Mouse (Mus musculus): ENCODE measurements around the gene Tpcn2.

Tpcn2 gene

DNA sequence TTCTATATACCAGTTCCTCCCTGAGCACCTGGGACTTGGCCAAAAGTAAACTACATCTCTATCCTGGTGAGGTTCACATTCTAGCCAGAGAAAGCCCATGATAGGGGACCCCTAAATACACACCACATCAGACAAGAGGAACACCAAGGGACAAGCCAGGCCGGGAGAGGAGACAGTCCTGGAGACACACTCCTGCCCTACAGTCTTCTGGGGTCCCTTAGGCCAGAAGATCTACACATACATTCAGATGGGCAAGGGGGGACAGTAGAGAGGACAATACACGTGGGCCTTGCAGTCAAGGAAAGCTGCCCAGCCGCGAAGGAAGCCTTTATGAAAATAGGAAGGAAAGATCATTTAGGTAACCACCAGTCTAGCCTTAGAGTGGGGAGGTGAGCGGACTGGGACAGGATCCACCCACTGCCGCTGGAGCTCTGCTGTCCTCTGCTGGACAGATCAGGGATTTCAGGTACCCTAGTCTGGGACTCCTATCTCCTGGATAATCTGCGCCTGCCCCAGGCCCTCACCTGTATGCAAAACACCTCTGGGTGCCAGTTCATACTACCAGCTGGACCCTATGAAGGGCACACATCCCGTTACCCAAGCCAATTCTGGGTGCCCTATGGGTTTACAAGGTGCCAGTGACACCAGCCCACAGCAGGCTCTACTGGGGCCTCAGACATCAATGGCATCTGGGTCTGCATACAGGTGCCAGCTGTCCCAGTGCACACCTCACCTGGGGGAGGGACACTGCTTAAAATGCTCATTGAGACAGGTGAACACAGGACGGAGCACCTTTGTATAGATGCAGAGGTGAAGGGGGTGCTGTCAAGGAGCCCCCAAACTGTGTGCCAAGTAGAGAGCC, 40.7 kb downstream of the Tpcn2 start:
- peak; percentile 81 for DNase-seq (ENCODE audit: low spot score)

- no peak for DNase-seq (ENCODE audit: low spot score)
Measured at GRCm38 (mm10) chr7:145242028-145242427, 41.8 kb downstream of the Tpcn2 start.

DNA sequence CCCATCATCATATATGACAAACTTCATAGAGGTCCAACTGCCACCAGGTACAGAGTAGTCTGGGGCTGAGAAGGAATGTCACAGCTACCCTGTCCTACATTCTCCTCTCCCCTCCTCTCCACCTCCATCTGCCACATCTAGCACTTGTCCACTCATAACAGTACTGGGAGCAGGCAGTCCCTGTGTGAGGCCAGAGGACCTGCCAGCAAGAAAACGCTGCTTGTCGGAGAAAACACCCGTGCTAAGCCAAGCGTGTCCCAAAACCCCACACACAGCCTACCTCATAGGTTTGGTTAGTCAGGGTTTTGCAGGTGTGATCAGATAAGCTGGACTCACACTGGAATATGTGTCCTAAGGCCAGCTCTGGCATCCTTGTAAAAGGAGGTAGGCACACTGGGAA, 42.9 kb downstream of the Tpcn2 start:
- DNase-seq (ENCODE audit: low spot score) = no peak

DNA sequence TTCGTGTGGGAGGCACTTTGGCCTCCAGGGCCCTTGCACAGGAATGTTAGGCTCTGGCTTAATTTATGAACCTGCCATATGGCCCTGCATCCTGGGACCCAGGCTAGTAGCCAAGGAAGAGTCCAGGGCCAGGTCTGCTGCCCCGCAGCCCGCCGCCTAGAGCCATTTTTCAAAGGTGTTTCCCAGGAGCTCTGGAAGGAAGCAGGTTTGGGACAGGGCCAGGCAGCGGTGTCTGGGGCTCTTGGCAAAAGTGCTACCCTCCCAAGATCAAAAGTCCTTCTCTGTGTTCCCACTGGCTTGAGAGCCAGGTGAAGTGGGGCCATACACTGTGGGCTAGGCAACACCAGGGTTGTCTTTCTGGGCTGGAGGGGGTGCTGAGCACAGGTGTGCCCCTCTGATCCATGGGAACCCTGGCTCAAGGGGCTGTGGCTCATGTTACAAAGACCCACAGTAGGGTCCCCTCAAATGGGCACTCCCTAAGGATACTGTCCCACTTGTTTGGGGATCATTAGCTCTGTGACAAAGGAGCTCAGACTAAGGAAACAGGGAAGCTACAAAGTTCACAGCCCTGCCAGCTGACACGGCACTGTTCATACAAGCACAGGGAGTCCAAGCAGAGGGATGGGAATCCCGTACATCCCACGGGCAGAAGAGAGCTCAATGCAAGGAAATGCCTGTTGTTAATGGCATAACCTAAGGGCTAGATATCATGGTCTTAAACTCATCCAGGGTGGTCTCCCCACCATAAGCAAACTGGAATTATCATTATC, 43.9 kb downstream of the Tpcn2 start:
- no peak for DNase-seq (ENCODE audit: low spot score)

DNA sequence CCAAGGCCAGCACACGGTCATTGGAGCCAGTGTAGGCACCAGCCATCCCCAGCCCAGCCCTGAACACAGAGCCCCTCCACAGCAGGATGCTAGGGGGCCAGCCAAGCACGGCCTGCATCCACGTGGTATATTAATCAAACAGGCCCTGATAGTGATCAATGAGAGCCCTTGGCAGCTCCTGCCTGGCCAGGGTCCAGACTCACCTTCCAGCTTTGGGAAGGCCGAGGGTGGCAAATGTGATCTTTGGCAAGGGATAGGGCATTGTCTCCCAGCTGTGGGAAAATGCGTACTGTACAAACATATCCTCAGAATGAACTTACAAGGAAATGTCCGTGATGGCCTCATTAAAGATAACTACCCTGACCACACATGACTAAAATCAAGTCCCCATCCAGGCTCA, 44.7 kb downstream of the Tpcn2 start:
- no peak for DNase-seq (ENCODE audit: low spot score)

DNA sequence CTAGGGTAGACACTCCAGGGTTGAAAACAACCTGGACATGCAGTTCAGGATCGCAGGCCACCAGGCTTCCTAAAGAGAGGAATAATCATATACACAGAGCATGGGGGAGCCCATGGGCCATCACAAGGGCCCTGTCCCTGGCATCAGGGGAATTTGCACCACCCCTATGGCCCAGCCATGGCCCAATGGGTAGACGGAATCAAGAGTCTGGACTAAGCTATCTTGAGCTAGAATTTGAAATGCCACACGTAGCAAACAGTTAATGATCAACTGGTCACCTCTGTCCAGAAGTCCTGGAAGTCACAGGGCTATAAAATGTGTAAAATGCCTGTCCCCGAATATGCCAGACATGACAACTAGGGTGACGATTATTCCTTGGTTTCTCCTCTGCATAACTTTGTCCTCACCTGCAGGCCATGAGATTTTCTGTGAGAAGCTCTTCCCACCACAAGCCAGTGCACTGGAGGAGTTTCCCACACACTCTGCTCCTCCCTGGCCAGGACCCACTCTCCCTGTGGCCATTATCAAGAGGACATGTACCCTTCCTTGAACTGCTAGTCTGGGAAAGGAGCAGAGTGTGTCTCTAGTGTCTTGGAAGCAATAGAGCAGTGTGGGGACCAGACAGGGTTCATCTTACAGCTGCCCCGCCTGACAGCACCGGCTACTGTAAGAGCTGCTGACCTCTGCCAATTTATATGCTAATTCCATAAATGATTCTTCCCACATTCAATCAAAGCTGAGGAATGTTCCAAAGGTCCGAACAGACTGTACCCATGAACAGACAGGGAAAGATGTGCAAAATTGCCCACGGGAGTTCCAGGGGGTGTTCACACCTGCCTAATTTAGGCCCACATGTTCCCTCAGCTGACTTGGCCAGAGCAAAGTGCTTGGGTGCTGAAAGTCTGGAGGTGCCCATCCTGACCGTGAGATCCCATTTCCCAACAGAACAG, 48.7 kb downstream of the Tpcn2 start:
- DNase-seq (ENCODE audit: low spot score) = no peak

- no peak for DNase-seq (ENCODE audit: low spot score)
Measured at GRCm38 (mm10) chr7:145231659-145232058, 52.2 kb downstream of the Tpcn2 start.

GRCm38 (mm10) chr7:145226641-145227040, 57.2 kb downstream of the Tpcn2 start:
- DNase-seq (ENCODE audit: low spot score) = no peak

- no peak for DNase-seq (ENCODE audit: low spot score)
Measured at GRCm38 (mm10) chr7:145225626-145226025, 58.2 kb downstream of the Tpcn2 start.

GRCm38 (mm10) chr7:145221841-145222689, 61.7 kb downstream of the Tpcn2 start:
- no peak for DNase-seq (ENCODE audit: low spot score)

DNA sequence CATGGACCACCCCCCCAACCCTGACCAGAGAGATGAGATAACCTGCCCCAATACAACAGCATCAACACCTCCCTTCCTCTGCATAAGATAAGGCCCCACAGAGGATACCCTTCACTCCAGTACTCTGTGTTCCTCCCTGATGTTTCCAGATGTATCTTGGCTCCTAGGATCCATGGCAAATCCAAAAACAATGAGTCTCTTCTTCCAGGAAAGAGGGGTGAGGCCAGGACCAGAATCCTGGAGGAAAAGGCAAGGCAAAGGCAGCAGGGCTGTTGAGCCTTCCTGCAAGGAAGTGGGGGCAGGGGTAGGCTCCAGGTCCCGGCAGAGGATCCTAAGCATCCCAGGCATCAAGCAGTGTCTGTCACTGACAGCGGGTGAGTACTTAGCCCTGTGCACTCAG, 62.5 kb downstream of the Tpcn2 start:
- no peak for DNase-seq (ENCODE audit: low spot score)

DNA sequence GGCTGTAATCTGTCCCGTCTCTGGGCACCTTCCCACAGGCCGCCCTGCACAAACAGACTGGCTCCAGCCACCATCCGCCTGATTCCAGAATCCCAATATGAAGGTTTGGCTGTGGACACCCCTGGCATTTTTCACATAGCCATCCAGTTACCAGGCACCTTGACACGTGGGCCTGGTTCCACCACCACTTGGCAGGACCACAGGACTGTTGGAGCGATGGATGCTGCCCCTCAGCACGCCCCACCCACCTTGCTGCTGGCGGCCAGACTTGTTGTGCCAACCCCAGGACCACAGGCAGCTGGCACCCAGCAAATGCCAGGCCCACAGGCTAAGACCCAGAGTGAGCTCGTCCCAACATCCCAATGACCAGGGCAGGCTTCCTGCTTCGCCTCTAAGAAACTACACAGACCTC, 64.4 kb downstream of the Tpcn2 start:
- no peak for DNase-seq (ENCODE audit: low spot score)

DNA sequence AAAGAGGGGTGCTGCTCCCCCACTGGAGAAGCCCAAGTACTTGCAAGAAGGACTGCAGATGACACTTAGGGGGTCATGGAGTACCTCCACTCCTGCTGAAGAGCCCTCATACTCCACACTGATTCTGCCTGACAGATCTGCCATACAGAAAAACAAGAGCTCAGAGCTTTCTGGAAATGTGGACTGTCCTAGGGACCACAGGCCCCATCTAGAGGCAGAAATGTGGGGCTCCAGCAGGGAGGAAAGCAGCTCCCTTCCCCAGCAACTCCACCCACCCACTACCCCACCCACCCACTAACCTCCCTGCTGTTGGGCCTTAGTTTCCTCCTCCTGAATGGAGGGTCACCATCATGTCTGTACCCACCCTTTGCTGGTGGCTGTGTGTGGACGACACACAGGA, 67.2 kb downstream of the Tpcn2 start:
- no peak for DNase-seq (ENCODE audit: low spot score)

GRCm38 (mm10) chr7:145215476-145215875, 68.3 kb downstream of the Tpcn2 start:
- DNase-seq (ENCODE audit: low spot score) = no peak

- DNase-seq (ENCODE audit: low spot score) = no peak
Measured at GRCm38 (mm10) chr7:145211680-145212659, 71.8 kb downstream of the Tpcn2 start.

DNA sequence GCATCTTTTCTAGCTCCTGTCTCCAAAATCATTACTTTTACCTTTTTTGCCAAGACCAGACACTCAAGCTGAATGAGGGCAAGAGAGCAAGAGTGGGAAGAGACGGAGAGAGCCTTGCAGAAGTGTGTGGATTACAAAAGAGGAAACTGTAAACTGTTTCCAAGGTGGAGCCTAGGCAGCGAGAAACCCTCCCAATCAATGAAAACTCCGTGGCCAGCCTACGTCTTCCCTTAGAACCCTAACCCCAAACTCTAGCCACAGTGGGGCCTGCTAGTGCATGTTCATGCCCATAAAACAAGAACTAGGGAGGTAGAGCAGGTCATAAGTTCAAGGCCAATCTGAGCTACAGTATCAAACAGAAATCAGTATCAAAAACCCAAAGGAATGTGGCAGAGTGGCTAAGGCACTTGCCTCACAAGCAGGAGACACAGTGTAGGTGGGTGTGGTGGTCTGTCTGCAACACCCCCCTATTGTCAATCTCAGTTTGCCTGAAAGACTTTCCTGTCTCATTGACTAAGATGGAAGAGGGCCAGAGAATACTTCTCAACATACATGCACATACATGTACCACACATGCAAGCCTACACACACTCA, 73.2 kb downstream of the Tpcn2 start:
- DNase-seq (ENCODE audit: low spot score) = no peak

DNA sequence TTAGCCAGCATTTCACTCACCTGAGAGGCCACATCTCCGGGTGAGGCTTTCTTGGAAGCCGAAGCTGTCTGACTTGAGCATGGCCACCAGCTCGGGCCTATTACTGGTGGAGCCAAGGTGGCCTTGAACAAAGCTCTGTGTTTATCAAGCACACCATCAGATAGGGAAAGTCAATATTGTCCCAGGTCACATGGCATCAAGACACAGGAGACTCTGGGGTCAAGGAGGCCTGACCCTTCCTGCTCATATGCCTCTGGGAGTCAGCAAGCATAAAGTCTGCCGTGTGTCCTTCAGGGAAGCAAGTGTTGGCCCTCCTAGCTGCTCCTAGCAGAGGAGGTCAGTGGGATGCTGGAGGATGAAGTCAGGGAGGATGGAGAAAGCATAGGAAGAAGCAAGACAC, 75.8 kb downstream of the Tpcn2 start, which contains the start of gene 1810010D01Rik:
Gene 1810010D01Rik (minus strand): TSS at position 114 of the 400 bp plus-strand sequence.
- DNase-seq (ENCODE audit: low spot score) = no peak

GRCm38 (mm10) chr7:145206801-145207200, 77.0 kb downstream of the Tpcn2 start:
- DNase-seq (ENCODE audit: low spot score) = no peak

DNA sequence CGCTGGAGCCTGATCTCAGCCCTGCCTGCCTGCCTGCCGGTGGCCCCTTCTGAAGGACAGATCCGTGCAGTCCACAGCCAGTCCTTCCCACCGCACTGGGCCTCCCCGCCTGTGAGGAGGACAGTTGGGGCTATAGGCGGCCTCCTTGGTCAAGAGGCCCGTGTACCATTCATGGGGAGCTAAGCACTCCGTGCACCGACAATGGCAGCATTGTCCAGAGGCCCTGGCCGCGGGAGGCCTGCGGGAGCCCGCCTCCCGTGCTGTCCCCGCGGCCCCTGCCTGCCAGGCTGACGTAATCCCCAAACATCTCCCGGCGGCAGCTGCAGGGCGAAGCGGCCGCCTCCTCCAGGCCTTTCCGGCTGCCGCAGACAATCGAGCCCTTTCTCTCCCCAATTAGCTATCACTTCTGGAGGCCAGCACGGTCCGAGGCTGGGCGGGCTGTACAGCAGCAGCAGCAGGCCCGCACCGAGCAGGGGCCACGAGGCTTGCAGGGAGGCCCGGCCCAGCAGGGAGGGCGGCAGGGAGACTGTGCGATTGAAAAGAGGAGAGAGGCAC, 77.7 kb downstream of the Tpcn2 start:
- DNase-seq (ENCODE audit: low spot score) = peak; percentile 81

All from layer of hippocampus, adult 11-12 months (tissue).